Mouse (Mus musculus): ENCODE data around the gene Lhfpl5.

GRCm38 (mm10) chr17:28591476-28591875, 16.0 kb downstream of the Lhfpl5 start:
- TF ChIP-seq GATA1 (IDR thresholded peaks at IDR 0.05; ENCODE audit: borderline replicate concordance, low read length), result no peak
- TF ChIP-seq FLI1 (IDR thresholded peaks at IDR 0.05; ENCODE audit: low read length), result no peak

Data from megakaryocyte, embryonic 14.5 days (primary cell).